Mouse (Mus musculus) retina, embryonic 14.5 days (tissue): ENCODE results near the gene Pmfbp1.

Experiments used
- DNase-seq: peaks from one replicate; pipeline ENCODE4 v3.0.0-alpha.2; 2015; ENCODE audit warnings: low spot score

Pmfbp1 gene

GRCm38 (mm10) chr8:109591367-109591766 lies 97.5 kb downstream of the Pmfbp1 start:
- no peak for DNase-seq

- DNase-seq: no peak
Observed at GRCm38 (mm10) chr8:109592164-109592563, 98.3 kb downstream of the Pmfbp1 start.
